Mouse (Mus musculus): ENCODE data around the gene Per2.

Per2 gene

GRCm38 (mm10) chr1:91380453-91381090 is 78.6 kb downstream of the Per2 start:
- peak; percentile 69 for DNase-seq (ENCODE audit: low spot score)

- peak; percentile 43 for DNase-seq (ENCODE audit: low spot score)
Observed at GRCm38 (mm10) chr1:91373414-91373835, 85.7 kb downstream of the Per2 start.

GRCm38 (mm10) chr1:91370055-91370454 is 89.1 kb downstream of the Per2 start:
- DNase-seq (ENCODE audit: low spot score): no peak

- DNase-seq (ENCODE audit: low spot score): no peak
Observed at GRCm38 (mm10) chr1:91369408-91369807, 89.7 kb downstream of the Per2 start.

GRCm38 (mm10) chr1:91367295-91367694 is 91.8 kb downstream of the Per2 start:
- DNase-seq (ENCODE audit: low spot score): no peak

- DNase-seq (ENCODE audit: low spot score): peak; percentile 78
Observed at GRCm38 (mm10) chr1:91366215-91367108, 92.7 kb downstream of the Per2 start, which contains the start of gene Erfe. Gene Erfe, plus strand, starts transcription at chr1:91366430.

All from spleen, adult 12 weeks (tissue).